ENCODE assay signal across 8 mouse cellular contexts in the genomic region with DNA sequence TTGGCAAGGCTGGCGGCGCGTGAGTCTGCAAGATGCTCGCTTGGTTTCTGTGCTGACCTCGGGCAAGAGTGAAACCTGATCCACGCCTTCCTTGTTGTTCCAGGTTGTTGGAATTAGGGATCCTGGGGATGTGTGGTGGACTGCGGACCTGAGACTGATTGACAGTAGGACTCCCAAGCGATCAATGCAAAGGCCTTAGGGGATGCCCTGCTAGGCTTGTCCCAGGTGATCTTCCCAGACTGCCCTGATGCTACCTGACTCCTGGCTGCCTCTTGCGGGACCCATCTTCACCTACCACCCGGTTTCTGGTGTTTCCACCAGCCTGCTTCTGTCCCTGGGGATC. TPM values are rescaled to one million over a fixed set of nuclear protein-coding genes. Genes with fewer than 3 reads are reported as not detected.
DNase-seq lines count a peak whose midpoint lies in the region; ATAC-seq and TF ChIP-seq lines count a peak whose summit lies in the region.

No protein-coding gene starts in this region.

- H3K79me2 ChIP-seq in macrophage (ENCODE audit: inconsistent target), result peaks cover 45% of the 10 kb centered on the region

- no peak overlapping the region; a peak in 1 of 4 replicates for H3K27ac ChIP-seq in heart, embryonic 14.5 days (replicated peaks in 1 of 2; ENCODE audit: control insufficient read depth in 1 of 2, insufficient read depth in 1 of 2, low read depth in 2 of 2, low read length in 2 of 2)
- H3K27ac ChIP-seq in forebrain, embryonic 16.5 days (ENCODE audit: low read length), result no peak overlapping the region; the same call in 1 of the 2 replicates
- H3K27ac ChIP-seq in macrophage, result 0 out of 2 replicates have a peak overlapping the region, but pooled peaks have one; percentile 10

- WGBS in heart, embryonic 14.5 days, result under 1% methylated on average over 10 of the region's 10 CpGs
- 2% methylated on average over 10 of the region's 10 CpGs for WGBS in forebrain, embryonic 16.5 days
- WGBS in macrophage (ENCODE audit: missing documents), result 4% methylated on average over 10 of the region's 10 CpGs

- ATAC-seq in heart, embryonic 14.5 days (ENCODE audit: insufficient number of reproducible peaks, insufficient read depth, low FRiP score, low read depth), result 0 out of 2 replicates have a peak, but pooled peaks have one; percentile 8
- peak; percentile 41 for ATAC-seq in G1E (ENCODE audit: extremely low read depth, insufficient number of reproducible peaks, low FRiP score, poor library complexity, severe bottlenecking)
- peak; percentile 68 for ATAC-seq in forebrain, embryonic 16.5 days
- ATAC-seq in megakaryocyte progenitor cell, adult 5-6 weeks (replicated peaks; ENCODE audit: poor library complexity), result no peak; the same call in 1 of the 2 replicates

- intact Hi-C loops in heart, postnatal 25 days (cut with DNase I), result no loop called here

- no peak for DNase-seq in heart, postnatal 25 days (ENCODE audit: low spot score)
- peak; percentile 8 for DNase-seq in G1E (ENCODE audit: low spot score)
- no peak for DNase-seq in T-cell, adult 2 months (ENCODE audit: low spot score)
- DNase-seq in gastrocnemius, postnatal 10 days, result no peak

- no peaks in the 10 kb centered on the region for H3K36me3 ChIP-seq in heart, embryonic 14.5 days (ENCODE audit: control insufficient read depth, insufficient read depth, low read length)
- H3K36me3 ChIP-seq in G1E (replicated peaks) (peaks cover 11% of the 10 kb centered on the region), macrophage (ENCODE audit: inconsistent target) (no peaks in the 10 kb centered on the region)
- no peaks in the 10 kb centered on the region for H3K36me3 ChIP-seq in forebrain, embryonic 16.5 days (ENCODE audit: control insufficient read depth, insufficient read depth)

- peak overlapping the region; percentile 86 for H3K4me2 ChIP-seq in heart, embryonic 14.5 days (ENCODE audit: low read length)
- H3K4me2 ChIP-seq in forebrain, embryonic 16.5 days (ENCODE audit: low read length), result peak overlapping the region; percentile 79

- peaks cover 4 to 5% of the 10 kb centered on the region in 2 experiments for H3K4me1 ChIP-seq in heart, embryonic 14.5 days (ENCODE audit: control insufficient read depth in 2 of 2, insufficient read depth in 2 of 2, low read length in 2 of 2)
- peaks cover 21% of the 10 kb centered on the region for H3K4me1 ChIP-seq in G1E (ENCODE audit: insufficient read depth, low read depth, low read length)
- H3K4me1 ChIP-seq in forebrain, embryonic 16.5 days (replicated peaks; ENCODE audit: control insufficient read depth, insufficient read depth, low read length), result peaks cover 11% of the 10 kb centered on the region

- TF ChIP-seq CTCF in G1E (IDR thresholded peaks at IDR 0.05; ENCODE audit: low read depth, low read length), result no peak

- peak overlapping the region; percentile 96 for H3K9ac ChIP-seq in heart, embryonic 14.5 days (ENCODE audit: low read length)
- H3K9ac ChIP-seq in forebrain, embryonic 16.5 days (replicated peaks; ENCODE audit: low read depth, low read length), result peak overlapping the region; percentile 93

- H3K27me3 ChIP-seq in heart, embryonic 14.5 days (ENCODE audit: control insufficient read depth, insufficient read depth, low read length), result no peaks in the 10 kb centered on the region
- H3K27me3 ChIP-seq in G1E (ENCODE audit: insufficient read depth, low read length), result no peaks in the 10 kb centered on the region
- no peaks in the 10 kb centered on the region for H3K27me3 ChIP-seq in forebrain, embryonic 16.5 days (replicated peaks; ENCODE audit: control insufficient read depth, insufficient read depth, low read length)

- H3K9me3 ChIP-seq in heart, embryonic 14.5 days (ENCODE audit: control insufficient read depth, low read length), result no peaks in the 10 kb centered on the region
- H3K9me3 ChIP-seq in G1E (replicated peaks), result no peaks in the 10 kb centered on the region
- no peaks in the 10 kb centered on the region for H3K9me3 ChIP-seq in forebrain, embryonic 16.5 days (ENCODE audit: control insufficient read depth, low read length)

- peak overlapping the region; percentile 81 to 86 for H3K4me3 ChIP-seq in heart, embryonic 14.5 days (ENCODE audit: control insufficient read depth in 1 of 2, insufficient read depth in 1 of 2, low read depth in 1 of 2, low read length in 2 of 2)
- H3K4me3 ChIP-seq in G1E (ENCODE audit: low read depth, low read length) (peak overlapping the region; percentile 89), macrophage (ENCODE audit: inconsistent target) (peak overlapping the region; percentile 81)
- peak overlapping the region; percentile 100 for H3K4me3 ChIP-seq in forebrain, embryonic 16.5 days (replicated peaks; ENCODE audit: low read length)

RNA-seq across cellular contexts. Expression of gene Chmp2b, which starts 0.3 kb away (rescaled TPM):
- 58.3 and 60.5 TPM in 2 replicates for polyA plus RNA-seq in heart, embryonic 14.5 days (2014; fragmentation: Nextera tagmentation; extraction: Ambion mirVana)
- 10 to 100 TPM; 48.3 to 51.5 TPM for total RNA-seq in heart, postnatal 25 days (2021)
- total RNA-seq in G1E (2014; fragmentation: Nextera tagmentation) (42.5 and 45.7 TPM in 2 replicates), G1E (2017) (38.2 and 46.5 TPM in 2 replicates)
- polyA plus RNA-seq in G1E (2012) (23.8 and 27.1 TPM in 2 replicates), macrophage (2018) (60.6 to 70.3 TPM (median 69.2 TPM) in 3 replicates)
- polyA plus RNA-seq in forebrain, embryonic 16.5 days (2015; fragmentation: Nextera tagmentation; extraction: Ambion mirVana), result 69.2 and 76.0 TPM in 2 replicates
- total RNA-seq in macrophage (2018; cell fraction: chromatin; rRNA removed), result 10 to 100 TPM in 16 of 26 experiments, 1 to 10 TPM in 10; 7.1 to 22.5 (median 11.2) TPM
- total RNA-seq in macrophage (2018; cell fraction: cytosol; rRNA removed), result 10 to 100 TPM; 52.8 to 82.1 (median 66.3) TPM
- total RNA-seq in macrophage (2018; cell fraction: nucleus; rRNA removed), result 10 to 100 TPM; 13.9 to 38.7 (median 28.3) TPM
- 64.1 and 64.5 TPM in 2 replicates for total RNA-seq in megakaryocyte progenitor cell, adult 5-6 weeks (2015)
- 38.9 and 39.4 TPM in 2 replicates for total RNA-seq in megakaryocyte progenitor cell, adult 5-6 weeks (2017)
- total RNA-seq in gastrocnemius, postnatal 10 days (2021), result 10 to 100 TPM; 41.5 to 42.0 TPM

RNA-seq across cellular contexts. Expression of gene Pou1f1, which starts 42.5 kb away (rescaled TPM):
- polyA plus RNA-seq in heart, embryonic 14.5 days (2014; fragmentation: Nextera tagmentation; extraction: Ambion mirVana), result not detected in 2 replicates
- not detected for total RNA-seq in heart, postnatal 25 days (2021)
- total RNA-seq in G1E (2014; fragmentation: Nextera tagmentation) (not detected in 2 replicates), G1E (2017) (0.05 TPM in 1 of 2 replicates, not detected in the other)
- polyA plus RNA-seq in G1E (2012) (not detected in 2 replicates), macrophage (2018) (not detected in 3 replicates)
- not detected in 2 replicates for polyA plus RNA-seq in forebrain, embryonic 16.5 days (2015; fragmentation: Nextera tagmentation; extraction: Ambion mirVana)
- total RNA-seq in macrophage (2018; cell fraction: chromatin; rRNA removed), result under 1 TPM in 1 of 26 experiments, not detected in 25; 0.37 TPM
- total RNA-seq in macrophage (2018; cell fraction: cytosol; rRNA removed), result not detected
- total RNA-seq in macrophage (2018; cell fraction: nucleus; rRNA removed), result under 1 TPM in 1 of 26 experiments, not detected in 25; 0.52 TPM
- not detected in 2 replicates for total RNA-seq in megakaryocyte progenitor cell, adult 5-6 weeks (2015)
- not detected in 2 replicates for total RNA-seq in megakaryocyte progenitor cell, adult 5-6 weeks (2017)
- total RNA-seq in gastrocnemius, postnatal 10 days (2021), result not detected
